Comparison of ENCODE assay signal across 9 mouse cellular contexts in the genomic region with DNA sequence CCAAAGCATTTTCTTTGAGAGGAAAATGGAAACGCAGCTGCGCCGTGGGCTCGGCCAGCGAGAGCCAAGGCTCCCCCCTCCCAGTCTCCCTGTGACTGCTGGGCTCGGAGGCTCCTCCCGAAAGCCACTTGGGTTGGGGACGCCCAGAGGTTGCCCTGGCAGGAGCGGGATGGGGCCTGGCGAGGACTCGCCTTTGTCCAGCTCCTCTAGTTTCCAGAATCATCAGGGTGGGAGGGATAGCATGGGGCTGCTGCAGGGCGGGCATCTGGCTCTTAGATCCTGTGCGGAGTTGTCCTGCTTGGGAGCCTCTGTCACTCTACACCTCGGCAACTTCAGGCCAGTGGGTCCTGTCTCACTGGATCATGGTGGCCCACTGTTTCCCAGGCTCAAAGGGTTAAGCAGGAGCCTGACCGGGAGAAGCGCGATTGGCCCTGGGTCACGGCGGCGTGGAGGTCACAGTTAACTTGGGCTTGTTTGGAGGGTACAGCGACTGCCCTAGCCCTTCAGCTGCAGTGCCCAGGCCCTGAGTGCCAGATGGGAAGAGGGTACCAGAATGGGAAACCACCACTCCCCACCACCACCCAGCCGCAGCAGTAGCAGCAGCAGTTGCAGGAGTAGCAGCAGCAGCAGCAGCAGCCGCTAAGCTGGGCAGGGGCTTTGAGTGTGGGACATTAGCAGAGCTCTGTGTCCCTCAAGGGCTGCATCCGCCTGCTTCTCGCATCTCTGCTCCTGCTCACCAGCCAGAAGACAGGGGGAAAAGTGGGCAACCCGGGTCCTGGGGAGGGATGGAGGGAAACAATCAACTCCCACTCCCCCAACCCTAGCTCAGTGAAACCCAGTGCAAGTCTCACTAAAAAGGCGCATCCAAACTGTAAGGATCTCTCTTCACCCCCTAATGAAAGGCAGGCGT. TPM values are rescaled to one million over a fixed set of nuclear protein-coding genes. Genes with fewer than 3 reads are reported as not detected.
DNase-seq lines count a peak whose midpoint lies in the region; ATAC-seq and TF ChIP-seq lines count a peak whose summit lies in the region.
"Had no signal": no experiment of that assay in that cellular context is flagged by ENCODE, and none has a peak within 500 bp of the region (broad histone marks: within the 10 kb centered on the region; RNA-seq: fewer than 3 reads in every experiment).

No protein-coding gene starts in this region.

- no peak for DNase-seq in gastrocnemius, adult 2 months
- DNase-seq in gastrocnemius, adult 18-20 months (ENCODE audit: low spot score) = no peak
- DNase-seq in Muller cell, postnatal 12 days (ENCODE audit: inconsistent ontology term) = peak; percentile 74
- no peak for DNase-seq in thymus, postnatal 10 days (ENCODE audit: low spot score in 2 of 2)
- no peak for DNase-seq in kidney, adult 2 months

- peak; percentile 50 for ATAC-seq in forebrain, embryonic 12.5 days (ENCODE audit: low FRiP score)
- ATAC-seq in intestine, embryonic 16.5 days = 0 out of 2 replicates have a peak, but pooled peaks have one; percentile 42
- ATAC-seq in midbrain, embryonic 13.5 days = peak; percentile 32

- no peaks in the 10 kb centered on the region; the same call in 1 of the 2 replicates for H3K27me3 ChIP-seq in forebrain, embryonic 12.5 days
- H3K27me3 ChIP-seq in intestine, embryonic 16.5 days (replicated peaks; ENCODE audit: control insufficient read depth, insufficient read depth, low read length) = peaks cover 50% of the 10 kb centered on the region
- H3K27me3 ChIP-seq in midbrain, embryonic 13.5 days = 0 out of 2 replicates have a peak, but pooled peaks cover 3% of the 10 kb centered on the region
- peaks cover 12% of the 10 kb centered on the region for H3K27me3 ChIP-seq in kidney, adult 2 months (replicated peaks; ENCODE audit: control insufficient read depth, insufficient read depth, low read length)

- peak overlapping the region; percentile 96 for H3K9ac ChIP-seq in forebrain, embryonic 12.5 days
- peak overlapping the region; percentile 49 for H3K9ac ChIP-seq in intestine, embryonic 16.5 days (ENCODE audit: low read depth, low read length)
- H3K9ac ChIP-seq in midbrain, embryonic 13.5 days (replicated peaks) = peak overlapping the region; percentile 97

- TF ChIP-seq POLR2A in kidney, adult 2 months (IDR thresholded peaks at IDR 0.05; ENCODE audit: low read depth, low read length) = no peak

- WGBS in forebrain, embryonic 12.5 days = under 1% methylated on average over 28 of the region's 28 CpGs
- 2% methylated on average over 28 of the region's 28 CpGs for WGBS in intestine, embryonic 16.5 days
- under 1% methylated on average over 28 of the region's 28 CpGs for WGBS in midbrain, embryonic 13.5 days
- 3% methylated on average over 28 of the region's 28 CpGs for WGBS in kidney, adult 2 months

- no peaks in the 10 kb centered on the region for H3K36me3 ChIP-seq in forebrain, embryonic 12.5 days (replicated peaks)
- no peaks in the 10 kb centered on the region for H3K36me3 ChIP-seq in intestine, embryonic 16.5 days (ENCODE audit: control insufficient read depth, insufficient read depth, low read length)
- no peaks in the 10 kb centered on the region for H3K36me3 ChIP-seq in midbrain, embryonic 13.5 days
- H3K36me3 ChIP-seq in kidney, adult 2 months (ENCODE audit: control insufficient read depth, insufficient read depth, low read length) = no peaks in the 10 kb centered on the region

- H3K27ac ChIP-seq in gastrocnemius, adult 2 months = no peak overlapping the region
- H3K27ac ChIP-seq in forebrain, embryonic 12.5 days = peak overlapping the region; percentile 98
- no peak overlapping the region for H3K27ac ChIP-seq in intestine, embryonic 16.5 days (ENCODE audit: low read length)
- H3K27ac ChIP-seq in midbrain, embryonic 13.5 days = peak overlapping the region; percentile 97
- H3K27ac ChIP-seq in kidney, adult 2 months (ENCODE audit: insufficient read depth, low read depth, low read length) = no peak overlapping the region

- H3K4me2 ChIP-seq in forebrain, embryonic 12.5 days = peak overlapping the region; percentile 77
- peak overlapping the region; percentile 95 for H3K4me2 ChIP-seq in intestine, embryonic 16.5 days (ENCODE audit: low read depth, low read length)
- H3K4me2 ChIP-seq in midbrain, embryonic 13.5 days (replicated peaks) = peak overlapping the region; percentile 70

- H3K4me1 ChIP-seq in forebrain, embryonic 12.5 days = peaks cover 43% of the 10 kb centered on the region
- H3K4me1 ChIP-seq in intestine, embryonic 16.5 days (ENCODE audit: control insufficient read depth, insufficient read depth, low read length) = peaks cover 23% of the 10 kb centered on the region
- peaks cover 42% of the 10 kb centered on the region for H3K4me1 ChIP-seq in midbrain, embryonic 13.5 days (replicated peaks)
- no peaks in the 10 kb centered on the region for H3K4me1 ChIP-seq in kidney, adult 2 months (ENCODE audit: control insufficient read depth, insufficient read depth, low read length)

- intact Hi-C loops in gastrocnemius, adult 2 months (cut with DNase I) = no loop called here

- no peaks in the 10 kb centered on the region for H3K9me3 ChIP-seq in forebrain, embryonic 12.5 days
- no peaks in the 10 kb centered on the region for H3K9me3 ChIP-seq in intestine, embryonic 16.5 days (ENCODE audit: control insufficient read depth, low read length)
- no peaks in the 10 kb centered on the region for H3K9me3 ChIP-seq in midbrain, embryonic 13.5 days

- TF ChIP-seq CTCF in gastrocnemius, adult 2 months (IDR thresholded peaks at IDR 0.05) = no peak
- TF ChIP-seq CTCF in kidney, adult 2 months (conservative IDR thresholded peaks at IDR 0.05; ENCODE audit: insufficient read depth, insufficient read length, low read depth, low read length) = no peak

- peak overlapping the region; percentile 75 for H3K4me3 ChIP-seq in gastrocnemius, adult 2 months
- peak overlapping the region; percentile 92 for H3K4me3 ChIP-seq in forebrain, embryonic 12.5 days (replicated peaks)
- peak overlapping the region; percentile 55 for H3K4me3 ChIP-seq in intestine, embryonic 16.5 days (ENCODE audit: low read length)
- peak overlapping the region; percentile 90 for H3K4me3 ChIP-seq in midbrain, embryonic 13.5 days (replicated peaks)
- no peak overlapping the region for H3K4me3 ChIP-seq in kidney, adult 2 months (ENCODE audit: insufficient read depth, low read depth, low read length)
- H3K4me3 ChIP-seq: erythroblast, embryonic 14.5 days had no signal

RNA-seq across cellular contexts. Expression of a gene that starts 1.6 kb away (rescaled TPM):
- under 1 TPM in 1 of 2 experiments, not detected in 1; 0.22 TPM for total RNA-seq in gastrocnemius, adult 2 months (2021)
- total RNA-seq in gastrocnemius, adult 18-20 months (2021) = under 1 TPM; 0.07 to 0.09 TPM
- polyA plus RNA-seq in forebrain, embryonic 12.5 days (2016; fragmentation: Nextera tagmentation; extraction: Ambion mirVana) = 23.1 and 27.7 TPM in 2 replicates
- 1.0 and 1.9 TPM in 2 replicates for polyA plus RNA-seq in intestine, embryonic 16.5 days (2015; fragmentation: Nextera tagmentation; extraction: Ambion mirVana)
- polyA plus RNA-seq in midbrain, embryonic 13.5 days (2015; fragmentation: Nextera tagmentation; extraction: Ambion mirVana) = 28.9 and 32.7 TPM in 2 replicates
- 0.11 and 0.14 TPM in 2 replicates for polyA plus RNA-seq in kidney, adult 2 months (2012; rRNA removed)
- polyA plus RNA-seq: erythroblast, embryonic 14.5 days had no signal

Comparison
In these comparisons a context has a peak if more than half of its experiments do, and no peak if none do; other contexts are left out.
1. H3K27ac ChIP-seq: peak in forebrain, embryonic 12.5 days (single experiment) and midbrain, embryonic 13.5 days (single experiment); none in gastrocnemius, adult 2 months (single experiment), intestine, embryonic 16.5 days (single experiment) and kidney, adult 2 months (single experiment).
2. Peak in every context shown above with its lines, with median percentiles within 50 percentile points of each other: ATAC-seq, H3K4me2 ChIP-seq and H3K9ac ChIP-seq.